Mouse (Mus musculus) common myeloid progenitor, adult 5-6 weeks (primary cell): ENCODE data around the gene Myo1a. TPM values are rescaled to one million over a fixed set of nuclear protein-coding genes. Genes with fewer than 3 reads are reported as not detected.
"Not testable (repeated sequence)": the region's sequence is repeated elsewhere in the genome, so short reads cannot be mapped to it uniquely, and the experiment has no call there.

ENCODE experiments used
- ATAC-seq: replicated peaks from 2 replicates; pipeline ENCODE4 v1.8.0; 2016; ENCODE audit warnings: low read depth, mild to moderate bottlenecking, moderate TSS enrichment, inconsistent platforms; ENCODE audit not compliant: poor library complexity, severe bottlenecking
- total RNA-seq: library from RNA; stranded (forward); fragments of 200-1000, 187-1606 nt; gene quantifications from 2 replicates; pipeline ENCODE4 v1.2.3, GENCODE M21; 2017

Myo1a gene
- total RNA-seq, 1 experiment from 2014 or later = not detected

DNA sequence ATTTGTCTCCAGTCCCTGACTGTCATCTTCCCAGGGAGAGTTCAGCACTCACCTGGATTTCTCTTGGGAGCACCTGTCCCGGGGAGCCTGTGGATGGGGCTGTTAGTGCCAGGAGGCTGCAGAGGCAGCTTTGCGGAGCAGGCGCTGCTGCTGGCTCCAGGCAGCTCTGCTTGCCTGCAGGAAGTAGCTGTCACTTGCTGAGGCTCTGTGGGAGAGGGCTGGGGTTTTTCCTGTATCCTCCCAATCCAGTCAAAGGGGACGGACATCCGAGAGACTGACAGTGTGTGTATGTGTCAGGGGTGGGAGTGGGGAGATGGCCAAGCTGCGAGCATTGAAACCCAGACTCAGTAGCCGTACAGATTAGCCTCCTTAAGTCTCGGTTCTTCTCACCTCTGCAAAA is 46.6 kb downstream of the Myo1a start, which contains the start of gene Gpr182:
TSS of gene Gpr182 (minus strand) at position 185 of the 400 bp plus-strand sequence.
- ATAC-seq = peak; percentile 51

- no peak for ATAC-seq
Observed at GRCm38 (mm10) chr10:127754566-127755166, 49.7 kb downstream of the Myo1a start.

- no peak for ATAC-seq
Observed at GRCm38 (mm10) chr10:127755246-127755645, 50.3 kb downstream of the Myo1a start.

GRCm38 (mm10) chr10:127755770-127756468 is 50.9 kb downstream of the Myo1a start:
- no peak for ATAC-seq

GRCm38 (mm10) chr10:127759181-127760110 is 54.5 kb downstream of the Myo1a start, which contains the start of the genes Rdh1 and Rdh16f1:
Gene Rdh1 (plus strand): TSS chr10:127759721.
Gene Rdh16f1 (plus strand): TSS chr10:127759787.
- no peak for ATAC-seq

DNA sequence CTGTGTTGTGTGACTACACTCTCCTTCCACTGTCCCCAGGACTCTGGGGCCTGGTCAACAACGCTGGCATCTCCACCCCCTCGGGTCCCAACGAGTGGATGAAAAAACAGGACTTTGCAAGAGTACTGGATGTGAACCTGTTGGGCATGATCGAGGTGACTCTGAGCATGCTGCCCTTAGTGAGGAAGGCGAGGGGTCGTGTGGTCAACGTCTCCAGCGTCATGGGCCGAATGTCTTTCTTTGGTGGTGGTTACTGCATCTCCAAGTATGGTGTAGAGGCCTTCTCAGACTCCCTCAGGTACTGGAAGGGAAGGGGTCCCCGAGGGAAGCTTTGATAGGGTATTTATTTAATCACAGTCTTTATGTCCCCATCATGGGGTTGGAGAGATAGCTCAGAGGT is 58.0 kb downstream of the Myo1a start:
- not testable (repeated sequence) for ATAC-seq

- ATAC-seq = no peak
Observed at GRCm38 (mm10) chr10:127763914-127764680, 59.1 kb downstream of the Myo1a start.

GRCm38 (mm10) chr10:127766564-127766963 is 61.6 kb downstream of the Myo1a start:
- ATAC-seq = no peak

Other genes with a start within 250 kb of the Myo1a start
- gene Stac3, start 203.5 kb upstream of the Myo1a start, total RNA-seq = not detected in 2 replicates
- gene Ndufa4l2, start 190.2 kb upstream of the Myo1a start, total RNA-seq = not detected in 2 replicates
- gene Shmt2, start 182.7 kb upstream of the Myo1a start, total RNA-seq = 115 and 119 TPM in 2 replicates
- gene Nxph4, start 170.6 kb upstream of the Myo1a start, total RNA-seq = not detected in 2 replicates
- 0.97 and 3.2 TPM in 2 replicates for gene Lrp1, start 84.0 kb upstream of the Myo1a start, total RNA-seq
- 33.1 and 48.3 TPM in 2 replicates for gene Stat6, start 62.2 kb upstream of the Myo1a start, total RNA-seq
- gene Nemp1, start 38.3 kb upstream of the Myo1a start, total RNA-seq = 20.8 and 22.6 TPM in 2 replicates
- 5.7 and 6.8 TPM in 2 replicates for gene Nab2, start 36.6 kb upstream of the Myo1a start, total RNA-seq
- gene Tac2, start 19.3 kb downstream of the Myo1a start, total RNA-seq = 0.68 TPM in 1 of 2 replicates, not detected in the other
- 4.7 and 5.0 TPM in 2 replicates for gene Zbtb39, start 34.4 kb downstream of the Myo1a start, total RNA-seq
- not detected in 2 replicates for gene Gpr182, start 46.6 kb downstream of the Myo1a start, total RNA-seq
- gene Rdh1, start 54.6 kb downstream of the Myo1a start, total RNA-seq = not detected in 2 replicates
- gene Rdh16f1, start 54.6 kb downstream of the Myo1a start, total RNA-seq = not detected in 2 replicates
- not detected in 2 replicates for gene Rdh9, start 71.2 kb downstream of the Myo1a start, total RNA-seq
- gene Rdh16, start 96.0 kb downstream of the Myo1a start, total RNA-seq = not detected in 2 replicates
- not detected in 2 replicates for gene Rdh19, start 144.8 kb downstream of the Myo1a start, total RNA-seq
- not detected in 2 replicates for gene Rdh16f2, start 161.3 kb downstream of the Myo1a start, total RNA-seq
- not detected in 2 replicates for gene Rdh7, start 183.6 kb downstream of the Myo1a start, total RNA-seq
- not detected in 2 replicates for gene Sdr9c7, start 193.3 kb downstream of the Myo1a start, total RNA-seq